Mouse (Mus musculus): ENCODE measurements at regions not wholly inside any gene's neighbourhood (a gene's known extent, or its start where the extent isn't known, plus 50 kb on each side); places are given as distances from the start of the nearest gene placed in this dataset.

- no peak for DNase-seq (ENCODE audit: low spot score)
Observed at GRCm38 (mm10) chr2:40149186-40149585, 922.9 kb upstream of the Ppp6c start.

GRCm38 (mm10) chr2:40127615-40128014 is 901.4 kb upstream of the Ppp6c start:
- DNase-seq (ENCODE audit: low spot score): peak; percentile 38

- DNase-seq (ENCODE audit: low spot score): no peak
Observed at GRCm38 (mm10) chr2:40119176-40119575, 892.9 kb upstream of the Ppp6c start.

- no peak for DNase-seq (ENCODE audit: low spot score)
Observed at GRCm38 (mm10) chr2:40114435-40114834, 888.2 kb upstream of the Ppp6c start.

All from testis, postnatal 10 days (tissue).